Mouse (Mus musculus) E14TG2a.4 (cell line): Measurements from ENCODE around the gene Lamc2.

Experiments
- CTCF ChIP-seq: conservative IDR thresholded peaks from 2 replicates; pipeline ENCODE4 v1.5.1; 2014; ENCODE audit warnings: low read length
- NANOG ChIP-seq: IDR thresholded peaks from 2 replicates; pipeline ENCODE4 v1.6.1; 2014; ENCODE audit warnings: borderline replicate concordance, low read length, mixed read lengths

GRCm38 (mm10) chr1:153140265-153140664 is 46.0 kb downstream of the Lamc2 start:
- TF ChIP-seq CTCF (no peak), NANOG (no peak)
